Mouse (Mus musculus) spleen, adult 2 months (tissue): ENCODE data around the gene Vmn2r120. TPM values are rescaled to one million over a fixed set of nuclear protein-coding genes. Genes with fewer than 3 reads are reported as not detected.
"Not testable (repeated sequence)": the region's sequence is repeated elsewhere in the genome, so short reads cannot be mapped to it uniquely, and the experiment has no call there.

Experiments used
- DNase-seq, 2 experiments: peaks; one replicate each; pipeline versions ENCODE4 v3.0.0 to v3.0.0-alpha.2; 2012 to 2021; ENCODE audit warnings: low spot score in 2 of 2, low read depth in 1 of 2
- H3K27ac ChIP-seq: fragments of 200-500 bp; 2 replicates; pipeline ENCODE4 v1.5.1; 2012; ENCODE audit warnings: low read length, inconsistent platforms; ENCODE audit not compliant: insufficient read depth
- H3K27me3 ChIP-seq: fragments of 200-500 bp; 2 replicates; pipeline ENCODE4 v1.6.1; 2012; ENCODE audit warnings: mild to moderate bottlenecking, moderate library complexity, low read length, inconsistent platforms; ENCODE audit not compliant: control insufficient read depth, insufficient read depth
- H3K36me3 ChIP-seq: fragments of 200-500 bp; 2 replicates; pipeline ENCODE4 v1.6.1; 2012; ENCODE audit warnings: mild to moderate bottlenecking, low read length, inconsistent platforms; ENCODE audit not compliant: control insufficient read depth, insufficient read depth
- H3K4me1 ChIP-seq: fragments of 200-500 bp; 2 replicates; pipeline ENCODE4 v1.6.1; 2011; ENCODE audit warnings: inconsistent platforms; ENCODE audit not compliant: control insufficient read depth, insufficient read depth, insufficient read length
- H3K4me3 ChIP-seq: fragments of 200-500 bp; 2 replicates; pipeline ENCODE4 v1.5.1; 2011; ENCODE audit warnings: mild to moderate bottlenecking, inconsistent platforms; ENCODE audit not compliant: insufficient read depth, insufficient read length; ENCODE audit errors: extremely low read depth
- CTCF ChIP-seq: fragments of 200-500 bp; IDR thresholded peaks from 2 replicates; pipeline ENCODE4 v1.5.1; 2011; ENCODE audit warnings: mild to moderate bottlenecking, inconsistent platforms; ENCODE audit not compliant: insufficient read depth, insufficient read length, insufficient replicate concordance; ENCODE audit errors: extremely low read depth
- POLR2A ChIP-seq: fragments of 200-500 bp; IDR thresholded peaks from 2 replicates; pipeline ENCODE4 v1.6.1; 2011; ENCODE audit warnings: low read depth, low read length, inconsistent platforms
- WGBS: fragments of 180-500 bp; shearing (Covaris S2); methylation state at CpG from one replicate; pipeline ENCODE4 v1.1.7; 2018; 5-methylcytosine and 5-hydroxymethylcytosine counted together
- polyA plus RNA-seq: library from polyadenylated mRNA; depleted of rRNA; stranded (reverse); fragments of >200 nt; gene quantifications from 2 replicates; pipeline ENCODE4 v1.2.3, GENCODE M21; 2012; rRNA removed

Gene Vmn2r120
- polyA plus RNA-seq: not detected in 2 replicates

DNA sequence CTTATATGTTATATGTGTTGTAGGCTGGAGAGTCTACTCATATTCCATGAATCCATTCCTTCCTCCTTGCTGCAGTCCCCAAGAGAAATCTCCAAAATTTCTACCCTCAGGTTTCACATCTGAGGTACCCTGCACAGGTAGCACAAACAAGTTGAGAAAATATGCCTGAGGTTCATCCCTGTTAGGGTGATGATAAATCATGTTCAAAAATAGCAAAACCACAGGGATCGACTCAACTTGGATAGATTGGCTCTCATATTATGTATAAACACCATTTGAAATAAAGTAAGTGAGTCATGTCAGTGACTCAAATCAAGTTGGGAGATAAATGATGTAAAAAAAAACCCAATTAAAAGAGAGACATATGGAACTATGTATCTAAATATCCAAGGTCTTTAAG lies at the start of gene Vmn2r120:
Gene Vmn2r120 (minus strand): TSS at position 101 of the 400 bp plus-strand sequence.
- no peak for TF ChIP-seq CTCF
- no peak for TF ChIP-seq POLR2A
- Histone ChIP-seq H3K27ac (no peak within 1 kb of the TSS), H3K27me3 (no peaks in the 10 kb centered on the region), H3K4me3 (no peak within 1 kb of the TSS), H3K36me3 (no peaks in the 10 kb centered on the region), H3K4me1 (no peaks in the 10 kb centered on the region)
- no peak for DNase-seq
- WGBS: 79% methylated on average over 1 of the region's 1 CpGs

DNA sequence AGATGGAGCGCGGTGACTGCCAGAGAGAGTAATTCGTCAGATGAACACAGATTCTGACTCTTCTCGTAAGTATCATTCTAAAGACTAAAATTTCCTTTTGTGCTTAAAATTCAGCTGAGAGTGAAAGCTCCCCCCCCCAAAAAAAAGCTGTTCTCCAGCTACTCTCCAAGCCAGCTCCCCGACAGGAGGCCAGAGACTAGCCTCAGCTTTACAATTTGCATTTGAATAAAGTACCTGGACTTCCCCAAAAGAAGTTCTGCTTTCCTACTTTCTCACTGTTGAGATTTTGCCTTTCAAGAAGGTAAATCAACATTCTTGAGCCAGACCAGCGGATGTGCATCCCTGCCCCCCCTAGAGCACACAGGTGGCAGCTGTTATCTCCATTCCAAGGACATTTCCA lies 42.0 kb upstream of the Vmn2r120 start:
- DNase-seq, H3K27me3 ChIP-seq, H3K36me3 ChIP-seq, H3K4me1 ChIP-seq, H3K4me3 ChIP-seq, H3K27ac ChIP-seq: not testable (repeated sequence)
- 75% methylated on average over 6 of the region's 6 CpGs for WGBS

DNA sequence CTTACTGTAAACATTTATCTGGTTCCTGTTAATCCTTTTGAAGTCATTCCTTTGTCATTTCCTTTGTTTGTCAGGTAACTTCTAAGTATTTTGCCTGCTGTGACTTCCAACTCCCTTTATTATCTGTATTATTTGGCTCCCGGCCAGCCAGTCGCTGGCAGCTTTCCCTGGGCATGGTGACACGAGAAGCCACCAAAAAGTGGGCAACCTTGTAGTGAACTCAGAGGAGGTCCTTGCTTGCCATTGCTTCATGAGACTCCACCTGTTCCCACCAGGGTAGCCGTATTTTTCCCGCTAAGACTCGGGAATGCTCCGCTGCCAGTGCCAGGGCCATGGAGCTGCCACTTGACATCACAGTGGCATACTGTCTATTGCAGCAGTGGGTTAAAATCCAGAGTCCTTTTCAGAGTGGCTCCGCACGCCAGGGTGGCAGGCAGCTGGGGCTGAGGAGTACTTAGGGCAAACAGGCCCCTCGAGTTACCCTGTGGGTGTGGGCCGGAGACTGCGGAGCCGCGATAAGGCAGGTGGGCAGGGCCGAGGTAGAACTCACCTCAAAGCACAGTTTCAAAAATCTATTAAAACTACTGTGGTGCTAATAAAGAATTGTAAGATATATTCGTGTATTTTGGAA lies 28.9 kb upstream of the Vmn2r120 start:
- WGBS: 85% methylated on average over 16 of the region's 16 CpGs
- no peaks in the 10 kb centered on the region for H3K27me3 ChIP-seq

More for the DNA sequence above, 28.9 kb upstream of the Vmn2r120 start:
- no peak for TF ChIP-seq POLR2A
- TF ChIP-seq CTCF: no peak
- DNase-seq: no peak
- Histone ChIP-seq H3K4me3 (no peak overlapping the region), H3K27ac (no peak overlapping the region), H3K36me3 (no peaks in the 10 kb centered on the region), H3K4me1 (no peaks in the 10 kb centered on the region)

Other genes starting within 250 kb of the Vmn2r120 start
- 26.8 and 38.4 TPM in 2 replicates for gene Adgre1, start 186.8 kb downstream of the Vmn2r120 start, polyA plus RNA-seq
- not detected in 2 replicates for gene Gm21834, start 196.7 kb upstream of the Vmn2r120 start, polyA plus RNA-seq
- gene Cntnap5c, start 224.1 kb upstream of the Vmn2r120 start, polyA plus RNA-seq: not detected in 2 replicates